Mouse (Mus musculus): ENCODE data around the gene Sox6. TPM values are rescaled to one million over a fixed set of nuclear protein-coding genes. Genes with fewer than 3 reads are reported as not detected.

Gene Sox6
- polyA plus RNA-seq, 1 experiment from 2014 or later, result 39.1 TPM

DNA sequence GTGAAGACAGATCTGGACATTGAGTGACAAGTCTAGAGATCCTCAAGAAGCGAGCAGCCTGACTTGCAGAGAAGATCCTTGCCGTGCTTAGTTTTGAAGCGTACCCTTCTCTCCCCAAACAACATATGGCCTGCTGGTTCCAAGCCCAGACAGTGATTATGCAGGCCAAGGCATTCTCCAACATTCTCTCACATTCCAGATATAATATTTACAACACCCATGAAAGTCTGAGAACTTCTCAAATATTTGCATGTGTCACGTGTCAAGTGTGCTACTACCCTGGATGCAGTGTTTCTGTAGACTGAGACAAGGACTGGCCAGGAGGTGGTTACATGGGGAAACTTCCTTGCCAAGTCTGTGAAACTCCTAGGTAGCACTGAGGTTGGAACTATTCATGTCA, 367.3 kb downstream of the Sox6 start:
- no peak overlapping the region for H3K27ac ChIP-seq (replicated peaks in 1 of 2; ENCODE audit: control insufficient read depth in 1 of 2, insufficient read depth in 1 of 2, low read depth in 2 of 2, low read length in 2 of 2)
- no peak overlapping the region for H3K9ac ChIP-seq (ENCODE audit: low read length)
- H3K36me3 ChIP-seq (ENCODE audit: control insufficient read depth, insufficient read depth, low read length), result no peaks in the 10 kb centered on the region
- H3K9me3 ChIP-seq (ENCODE audit: control insufficient read depth, low read length), result no peaks in the 10 kb centered on the region
- WGBS, result 83% methylated on average over 4 of the region's 4 CpGs
- ATAC-seq (ENCODE audit: insufficient number of reproducible peaks, insufficient read depth, low FRiP score, low read depth), result no peak
- no peak overlapping the region for H3K4me2 ChIP-seq (ENCODE audit: low read length)
- no peak overlapping the region for H3K4me3 ChIP-seq (ENCODE audit: control insufficient read depth in 1 of 2, insufficient read depth in 1 of 2, low read depth in 1 of 2, low read length in 2 of 2)
- peaks cover 17 to 33% of the 10 kb centered on the region in 2 experiments for H3K4me1 ChIP-seq (ENCODE audit: control insufficient read depth in 2 of 2, insufficient read depth in 2 of 2, low read length in 2 of 2)
- H3K27me3 ChIP-seq (ENCODE audit: control insufficient read depth, insufficient read depth, low read length), result no peaks in the 10 kb centered on the region

DNA sequence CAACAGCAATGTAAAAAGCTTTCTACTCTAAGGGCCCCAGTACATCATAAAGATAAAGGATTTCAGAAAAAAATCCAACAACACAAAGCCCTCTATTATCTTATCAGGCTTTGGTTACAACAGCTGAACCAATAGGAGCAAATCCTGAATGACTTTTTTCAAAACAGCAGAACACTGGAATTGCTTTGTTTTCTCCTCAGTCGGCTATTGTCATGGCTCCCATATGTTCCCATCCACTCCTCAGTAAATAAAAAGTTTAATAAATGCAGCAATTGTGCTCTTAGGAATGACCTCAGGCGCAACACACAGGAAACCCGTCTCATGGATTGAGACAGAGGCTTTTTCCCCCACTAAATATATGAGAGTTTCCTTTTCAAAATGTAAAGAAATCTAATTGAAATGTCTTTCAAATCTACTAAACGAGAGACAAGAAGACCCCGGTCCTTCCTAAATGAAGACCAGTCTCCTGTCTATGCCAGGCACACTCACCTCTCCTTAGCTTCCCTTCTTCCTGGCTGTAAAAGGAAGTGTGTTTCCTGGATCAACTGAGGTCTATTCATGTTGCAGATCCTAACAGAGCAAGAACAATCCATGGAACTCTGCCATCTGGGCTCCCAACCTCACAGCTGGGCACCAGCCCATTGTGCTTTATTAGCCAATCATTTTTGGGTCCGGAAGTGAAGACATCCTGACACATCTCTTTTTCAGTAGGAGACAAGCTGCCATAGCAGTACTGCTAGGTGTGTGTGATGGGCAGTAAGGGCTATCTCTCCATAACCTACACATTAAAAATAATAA, 369.2 kb downstream of the Sox6 start:
- Histone ChIP-seq H3K27me3 (ENCODE audit: control insufficient read depth, insufficient read depth, low read length) (no peaks in the 10 kb centered on the region), H3K9ac (ENCODE audit: low read length) (no peak overlapping the region), H3K27ac (replicated peaks in 1 of 2; ENCODE audit: control insufficient read depth in 1 of 2, insufficient read depth in 1 of 2, low read depth in 2 of 2, low read length in 2 of 2) (peak overlapping the region in 1 of 2 experiments; percentile 59; a peak in 2 of 4 replicates), H3K4me3 (ENCODE audit: control insufficient read depth in 1 of 2, insufficient read depth in 1 of 2, low read depth in 1 of 2, low read length in 2 of 2) (no peak overlapping the region), H3K9me3 (ENCODE audit: control insufficient read depth, low read length) (no peaks in the 10 kb centered on the region), H3K4me1 (ENCODE audit: control insufficient read depth in 2 of 2, insufficient read depth in 2 of 2, low read length in 2 of 2) (peaks cover 17 to 33% of the 10 kb centered on the region in 2 experiments), H3K4me2 (ENCODE audit: low read length) (no peak overlapping the region; the same call in 1 of the 2 replicates), H3K36me3 (ENCODE audit: control insufficient read depth, insufficient read depth, low read length) (no peaks in the 10 kb centered on the region)
- ATAC-seq (ENCODE audit: insufficient number of reproducible peaks, insufficient read depth, low FRiP score, low read depth), result no peak
- 64% methylated on average over 6 of the region's 6 CpGs for WGBS

DNA sequence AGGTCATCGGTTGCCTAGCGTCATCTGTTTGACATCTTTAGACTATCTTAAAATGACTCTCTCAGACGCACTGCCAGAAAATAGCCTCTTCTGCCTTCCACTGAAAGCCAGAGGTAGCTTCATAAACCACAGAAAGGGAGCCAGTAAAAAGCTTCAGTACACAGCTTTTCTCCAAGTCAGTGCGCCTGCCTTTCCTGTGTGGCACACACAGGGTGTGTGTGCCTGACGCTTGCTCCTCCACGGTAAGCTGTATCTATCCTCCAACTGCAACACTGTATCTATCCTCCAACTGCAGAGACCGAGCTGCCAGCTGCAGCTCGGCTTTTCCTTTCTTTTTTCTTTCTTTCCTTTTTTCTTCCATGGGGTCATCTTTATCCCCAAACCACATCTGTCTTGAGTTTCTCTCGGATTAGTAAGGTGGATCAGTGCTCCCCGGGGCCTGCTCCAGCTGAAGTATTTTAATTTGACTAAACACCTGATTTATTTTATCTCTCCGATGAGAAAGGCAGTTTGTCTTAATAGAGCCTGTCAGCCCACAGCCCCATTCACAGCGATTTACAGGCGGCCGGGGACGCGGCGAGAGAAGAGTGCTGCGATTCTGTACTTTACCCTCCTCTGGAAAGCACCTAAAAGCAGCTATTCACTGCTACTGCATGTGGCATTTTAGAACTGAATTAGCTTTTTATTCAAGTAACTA, 371.8 kb downstream of the Sox6 start:
- H3K27ac ChIP-seq (replicated peaks in 1 of 2; ENCODE audit: control insufficient read depth in 1 of 2, insufficient read depth in 1 of 2, low read depth in 2 of 2, low read length in 2 of 2), result no peak overlapping the region
- peak overlapping the region; percentile 12 to 24 for H3K4me3 ChIP-seq (ENCODE audit: control insufficient read depth in 1 of 2, insufficient read depth in 1 of 2, low read depth in 1 of 2, low read length in 2 of 2)
- WGBS, result 38% methylated on average over 18 of the region's 18 CpGs

DNA sequence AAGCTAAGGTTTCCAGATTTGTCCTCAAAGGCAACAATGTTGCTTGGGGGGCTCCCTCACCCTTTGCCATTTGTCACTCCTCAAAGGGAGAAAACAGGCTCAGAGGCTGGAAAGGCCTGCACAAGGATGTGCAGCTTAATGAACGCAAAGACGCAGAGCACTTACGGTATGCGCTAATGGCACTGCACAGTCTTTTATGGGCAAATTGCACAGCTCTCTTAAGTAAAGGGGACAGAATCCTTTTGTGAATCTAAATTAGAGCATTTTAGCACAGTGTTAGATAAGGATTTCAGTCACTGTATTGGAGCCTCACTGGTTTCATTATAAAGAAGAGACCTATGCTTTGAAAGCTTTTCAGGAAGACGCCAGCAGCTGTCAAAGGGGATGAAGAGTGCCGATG, 375.2 kb downstream of the Sox6 start:
- no peaks in the 10 kb centered on the region; the same call in 1 of the 2 replicates for H3K36me3 ChIP-seq (ENCODE audit: control insufficient read depth, insufficient read depth, low read length)
- H3K9me3 ChIP-seq (ENCODE audit: control insufficient read depth, low read length), result no peaks in the 10 kb centered on the region
- no peaks in the 10 kb centered on the region for H3K27me3 ChIP-seq (ENCODE audit: control insufficient read depth, insufficient read depth, low read length)
- no peak overlapping the region for H3K4me3 ChIP-seq (ENCODE audit: control insufficient read depth in 1 of 2, insufficient read depth in 1 of 2, low read depth in 1 of 2, low read length in 2 of 2)
- no peak for ATAC-seq (ENCODE audit: insufficient number of reproducible peaks, insufficient read depth, low FRiP score, low read depth)
- H3K9ac ChIP-seq (ENCODE audit: low read length), result no peak overlapping the region
- peaks cover 10 to 20% of the 10 kb centered on the region in 2 experiments for H3K4me1 ChIP-seq (ENCODE audit: control insufficient read depth in 2 of 2, insufficient read depth in 2 of 2, low read length in 2 of 2)
- no peak overlapping the region for H3K27ac ChIP-seq (replicated peaks in 1 of 2; ENCODE audit: control insufficient read depth in 1 of 2, insufficient read depth in 1 of 2, low read depth in 2 of 2, low read length in 2 of 2)
- H3K4me2 ChIP-seq (ENCODE audit: low read length), result no peak overlapping the region
- WGBS, result 71% methylated on average over 6 of the region's 6 CpGs

More for the DNA sequence above, 371.8 kb downstream of the Sox6 start:
- H3K4me1 ChIP-seq (ENCODE audit: control insufficient read depth in 2 of 2, insufficient read depth in 2 of 2, low read length in 2 of 2), result peaks cover 14 to 31% of the 10 kb centered on the region in 2 experiments
- no peaks in the 10 kb centered on the region for H3K36me3 ChIP-seq (ENCODE audit: control insufficient read depth, insufficient read depth, low read length)
- H3K27me3 ChIP-seq (ENCODE audit: control insufficient read depth, insufficient read depth, low read length), result no peaks in the 10 kb centered on the region
- peak overlapping the region; percentile 49; the same call in 1 of the 2 replicates for H3K9ac ChIP-seq (ENCODE audit: low read length)
- no peak for ATAC-seq (ENCODE audit: insufficient number of reproducible peaks, insufficient read depth, low FRiP score, low read depth)
- H3K4me2 ChIP-seq (ENCODE audit: low read length), result peak overlapping the region; percentile 57
- no peaks in the 10 kb centered on the region for H3K9me3 ChIP-seq (ENCODE audit: control insufficient read depth, low read length)

GRCm38 (mm10) chr7:115662121-115662520, 376.5 kb downstream of the Sox6 start:
- no peaks in the 10 kb centered on the region for H3K9me3 ChIP-seq (ENCODE audit: control insufficient read depth, low read length)
- H3K4me2 ChIP-seq (ENCODE audit: low read length), result no peak overlapping the region
- H3K27me3 ChIP-seq (ENCODE audit: control insufficient read depth, insufficient read depth, low read length), result no peaks in the 10 kb centered on the region
- H3K9ac ChIP-seq (ENCODE audit: low read length), result no peak overlapping the region
- H3K4me1 ChIP-seq (ENCODE audit: control insufficient read depth in 2 of 2, insufficient read depth in 2 of 2, low read length in 2 of 2), result peaks cover 3 to 12% of the 10 kb centered on the region in 2 experiments; a peak in 3 of 4 replicates
- no peak for ATAC-seq (ENCODE audit: insufficient number of reproducible peaks, insufficient read depth, low FRiP score, low read depth)
- H3K4me3 ChIP-seq (ENCODE audit: control insufficient read depth in 1 of 2, insufficient read depth in 1 of 2, low read depth in 1 of 2, low read length in 2 of 2), result no peak overlapping the region
- 89% methylated on average over 9 of the region's 9 CpGs for WGBS
- H3K27ac ChIP-seq (replicated peaks in 1 of 2; ENCODE audit: control insufficient read depth in 1 of 2, insufficient read depth in 1 of 2, low read depth in 2 of 2, low read length in 2 of 2), result no peak overlapping the region
- H3K36me3 ChIP-seq (ENCODE audit: control insufficient read depth, insufficient read depth, low read length), result no peaks in the 10 kb centered on the region; the same call in 1 of the 2 replicates

DNA sequence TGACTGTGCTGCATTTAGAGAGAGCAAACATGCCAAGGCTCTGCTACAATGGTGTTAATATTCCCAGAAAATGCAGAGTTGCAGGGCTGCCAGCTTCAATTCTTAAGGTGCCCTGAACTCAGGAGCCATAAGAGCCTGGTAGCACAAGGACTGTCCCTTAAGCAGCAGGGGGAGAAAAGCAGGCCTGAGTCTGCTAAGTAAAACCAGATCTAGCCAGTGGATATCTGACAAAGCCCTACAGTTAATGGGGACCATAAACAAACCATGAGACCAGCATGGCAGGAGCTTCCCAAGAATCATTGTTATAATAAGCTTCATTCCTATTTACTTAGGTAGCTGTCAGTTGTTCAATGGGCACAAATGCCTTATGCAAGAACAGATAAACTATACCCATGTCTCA, 391.9 kb downstream of the Sox6 start:
- H3K4me2 ChIP-seq (ENCODE audit: low read length), result no peak overlapping the region
- no peak overlapping the region for H3K4me3 ChIP-seq (ENCODE audit: control insufficient read depth in 1 of 2, insufficient read depth in 1 of 2, low read depth in 1 of 2, low read length in 2 of 2)
- ATAC-seq (ENCODE audit: insufficient number of reproducible peaks, insufficient read depth, low FRiP score, low read depth), result no peak
- H3K36me3 ChIP-seq (ENCODE audit: control insufficient read depth, insufficient read depth, low read length), result no peaks in the 10 kb centered on the region
- no peak overlapping the region for H3K9ac ChIP-seq (ENCODE audit: low read length)
- no peaks in the 10 kb centered on the region for H3K27me3 ChIP-seq (ENCODE audit: control insufficient read depth, insufficient read depth, low read length)
- no peak overlapping the region for H3K27ac ChIP-seq (replicated peaks in 1 of 2; ENCODE audit: control insufficient read depth in 1 of 2, insufficient read depth in 1 of 2, low read depth in 2 of 2, low read length in 2 of 2)
- no peaks in the 10 kb centered on the region for H3K9me3 ChIP-seq (ENCODE audit: control insufficient read depth, low read length)
- H3K4me1 ChIP-seq (ENCODE audit: control insufficient read depth in 2 of 2, insufficient read depth in 2 of 2, low read length in 2 of 2), result peaks cover 2 to 11% of the 10 kb centered on the region in 2 experiments; a peak in 3 of 4 replicates

GRCm38 (mm10) chr7:115645971-115646447, 392.6 kb downstream of the Sox6 start:
- no peaks in the 10 kb centered on the region for H3K9me3 ChIP-seq (ENCODE audit: control insufficient read depth, low read length)
- H3K4me1 ChIP-seq (ENCODE audit: control insufficient read depth in 2 of 2, insufficient read depth in 2 of 2, low read length in 2 of 2), result peaks cover 2 to 11% of the 10 kb centered on the region in 2 experiments; a peak in 3 of 4 replicates
- no peak for ATAC-seq (ENCODE audit: insufficient number of reproducible peaks, insufficient read depth, low FRiP score, low read depth)
- H3K9ac ChIP-seq (ENCODE audit: low read length), result no peak overlapping the region
- H3K4me3 ChIP-seq (ENCODE audit: control insufficient read depth in 1 of 2, insufficient read depth in 1 of 2, low read depth in 1 of 2, low read length in 2 of 2), result no peak overlapping the region
- 32% methylated on average over 5 of the region's 5 CpGs for WGBS
- H3K27me3 ChIP-seq (ENCODE audit: control insufficient read depth, insufficient read depth, low read length), result no peaks in the 10 kb centered on the region
- H3K36me3 ChIP-seq (ENCODE audit: control insufficient read depth, insufficient read depth, low read length), result no peaks in the 10 kb centered on the region
- H3K27ac ChIP-seq (replicated peaks in 1 of 2; ENCODE audit: control insufficient read depth in 1 of 2, insufficient read depth in 1 of 2, low read depth in 2 of 2, low read length in 2 of 2), result no peak overlapping the region
- no peak overlapping the region for H3K4me2 ChIP-seq (ENCODE audit: low read length)
